Mouse (Mus musculus) small intestine, adult 2 months (tissue): ENCODE data around the gene Mcidas. TPM values are rescaled to one million over a fixed set of nuclear protein-coding genes. Genes with fewer than 3 reads are reported as not detected.

ENCODE experiments used
- H3K27ac ChIP-seq: fragments of 200-500 bp; 2 replicates; pipeline ENCODE4 v1.5.1; 2012; ENCODE audit warnings: low read depth, low read length, control low read depth, inconsistent platforms; ENCODE audit not compliant: insufficient read depth
- H3K27me3 ChIP-seq: fragments of 200-500 bp; 2 replicates; pipeline ENCODE4 v1.6.1; 2012; ENCODE audit warnings: mild to moderate bottlenecking, moderate library complexity, low read length, inconsistent platforms; ENCODE audit not compliant: control insufficient read depth, insufficient read depth
- H3K36me3 ChIP-seq: fragments of 200-500 bp; 2 replicates; pipeline ENCODE4 v1.6.1; 2012; ENCODE audit warnings: mild to moderate bottlenecking, low read length, control low read depth, inconsistent platforms; ENCODE audit not compliant: control insufficient read depth, insufficient read depth
- H3K4me1 ChIP-seq: fragments of 200-500 bp; 2 replicates; pipeline ENCODE4 v1.6.1; 2012; ENCODE audit warnings: low read length, inconsistent platforms, mixed read lengths; ENCODE audit not compliant: control insufficient read depth, insufficient read depth, insufficient read length
- H3K4me3 ChIP-seq: fragments of 200-500 bp; 2 replicates; pipeline ENCODE4 v1.5.1; 2012; ENCODE audit warnings: low read depth, mild to moderate bottlenecking, control low read depth, inconsistent platforms, low read length, moderate library complexity
- CTCF ChIP-seq: fragments of 200-500 bp; IDR thresholded peaks from 2 replicates; pipeline ENCODE4 v1.5.1; 2012; ENCODE audit warnings: low read depth, mild to moderate bottlenecking, control low read depth, inconsistent platforms, low read length, moderate library complexity, mixed read lengths; ENCODE audit not compliant: insufficient replicate concordance, insufficient read length; ENCODE audit errors: extremely low read depth
- POLR2A ChIP-seq: fragments of 200-500 bp; IDR thresholded peaks from 2 replicates; pipeline ENCODE4 v1.6.1; 2012; ENCODE audit warnings: low read depth, mild to moderate bottlenecking, control low read depth, inconsistent platforms, low read length, moderate library complexity
- WGBS: fragments of 180-500 bp; shearing (Covaris S2); methylation state at CpG from one replicate; pipeline ENCODE4 v1.1.7; 2018; 5-methylcytosine and 5-hydroxymethylcytosine counted together
- polyA plus RNA-seq: library from polyadenylated mRNA; depleted of rRNA; stranded (reverse); fragments of >200 nt; gene quantifications from 2 replicates; pipeline ENCODE4 v1.2.3, GENCODE M21; 2012

Gene Mcidas
- polyA plus RNA-seq, 1 experiment, result not detected

DNA sequence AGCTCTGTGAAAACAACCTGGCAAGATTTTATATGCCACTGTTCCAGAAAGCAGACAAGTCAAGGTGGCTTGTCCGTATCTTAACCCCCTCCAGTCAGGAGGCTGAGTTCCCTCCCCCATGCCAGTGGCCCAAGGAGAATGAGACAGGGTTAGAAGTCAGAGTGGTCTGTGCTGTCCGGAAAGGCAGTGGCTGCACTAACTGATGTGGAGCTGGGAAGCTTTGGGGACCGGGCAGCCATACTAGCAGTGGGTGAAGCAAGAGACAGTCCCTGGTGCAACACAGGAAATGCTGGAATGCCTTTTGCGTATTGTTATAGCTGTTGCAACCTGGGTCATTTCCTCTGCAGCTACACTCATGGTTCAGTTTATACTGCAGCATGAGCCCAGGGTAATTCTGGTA lies 3.3 kb upstream of the Mcidas start:
- Histone ChIP-seq H3K36me3 (no peaks in the 10 kb centered on the region), H3K27ac (no peak overlapping the region), H3K4me3 (no peak overlapping the region), H3K4me1 (peaks cover 22% of the 10 kb centered on the region), H3K27me3 (peaks cover 67% of the 10 kb centered on the region)
- 24% methylated on average over 4 of the region's 4 CpGs for WGBS
- no peak for TF ChIP-seq CTCF
- no peak for TF ChIP-seq POLR2A

GRCm38 (mm10) chr13:112994191-112994590 lies 546 bp downstream of the Mcidas start:
- Histone ChIP-seq H3K4me1 (peaks cover 19% of the 10 kb centered on the region), H3K27me3 (peaks cover 44% of the 10 kb centered on the region), H3K36me3 (no peaks in the 10 kb centered on the region), H3K4me3 (peak overlapping the region; percentile 43), H3K27ac (no peak overlapping the region)
- TF ChIP-seq CTCF, result peak; percentile 77
- TF ChIP-seq POLR2A, result no peak
- WGBS, result under 1% methylated on average over 25 of the region's 25 CpGs

GRCm38 (mm10) chr13:112996407-112996806 lies 2.8 kb downstream of the Mcidas start:
- H3K27me3 ChIP-seq, result peaks cover 30% of the 10 kb centered on the region
- WGBS, result 24% methylated on average over 4 of the region's 4 CpGs
- no peak for TF ChIP-seq POLR2A
- TF ChIP-seq CTCF, result no peak

GRCm38 (mm10) chr13:112997369-112997768 lies 3.7 kb downstream of the Mcidas start:
- no peak for TF ChIP-seq POLR2A
- no peak for TF ChIP-seq CTCF
- WGBS, result 61% methylated on average over 6 of the region's 6 CpGs
- peaks cover 29% of the 10 kb centered on the region for H3K27me3 ChIP-seq
- no peak overlapping the region for H3K27ac ChIP-seq
- H3K4me1 ChIP-seq, result peaks cover 14% of the 10 kb centered on the region
- H3K4me3 ChIP-seq, result no peak overlapping the region
- no peaks in the 10 kb centered on the region for H3K36me3 ChIP-seq

More at GRCm38 (mm10) chr13:112996407-112996806, 2.8 kb downstream of the Mcidas start:
- no peak overlapping the region for H3K27ac ChIP-seq
- no peak overlapping the region for H3K4me3 ChIP-seq
- peaks cover 14% of the 10 kb centered on the region for H3K4me1 ChIP-seq
- H3K36me3 ChIP-seq, result no peaks in the 10 kb centered on the region

GRCm38 (mm10) chr13:112998427-112999201 lies 5.0 kb downstream of the Mcidas start:
- 2% methylated on average over 46 of the region's 46 CpGs for WGBS
- TF ChIP-seq CTCF (no peak), POLR2A (no peak)
- H3K27ac ChIP-seq, result no peak overlapping the region
- H3K36me3 ChIP-seq, result no peaks in the 10 kb centered on the region
- peaks cover 22% of the 10 kb centered on the region for H3K27me3 ChIP-seq
- peak overlapping the region; percentile 44 for H3K4me3 ChIP-seq
- peaks cover 11% of the 10 kb centered on the region for H3K4me1 ChIP-seq

- 66% methylated on average over 3 of the region's 3 CpGs for WGBS
- TF ChIP-seq POLR2A (no peak), CTCF (no peak)
- Histone ChIP-seq H3K27ac (no peak overlapping the region), H3K36me3 (no peaks in the 10 kb centered on the region), H3K27me3 (peaks cover 15% of the 10 kb centered on the region; the same call in 1 of the 2 replicates), H3K4me1 (peaks cover 6% of the 10 kb centered on the region), H3K4me3 (no peak overlapping the region)
Measured at GRCm38 (mm10) chr13:113000090-113000489, 6.4 kb downstream of the Mcidas start.

GRCm38 (mm10) chr13:113000576-113001318 lies 7.1 kb downstream of the Mcidas start:
- Histone ChIP-seq H3K27me3 (peaks cover 12% of the 10 kb centered on the region; the same call in 1 of the 2 replicates), H3K4me3 (no peak overlapping the region), H3K27ac (no peak overlapping the region), H3K36me3 (no peaks in the 10 kb centered on the region), H3K4me1 (peaks cover 6% of the 10 kb centered on the region)
- TF ChIP-seq POLR2A (no peak), CTCF (no peak)
- 24% methylated on average over 9 of the region's 9 CpGs for WGBS
